Mouse (Mus musculus) cortical plate, adult 2 months (tissue): ENCODE data around the gene Egfl7.

ENCODE experiments used
- CTCF ChIP-seq: fragments of 200-500 bp; IDR thresholded peaks from 2 replicates; pipeline ENCODE4 v1.5.1; 2011; ENCODE audit warnings: mild to moderate bottlenecking, control low read depth, low read length; ENCODE audit not compliant: insufficient read depth; ENCODE audit errors: extremely low read depth
- POLR2A ChIP-seq: fragments of 200-500 bp; IDR thresholded peaks from 2 replicates; pipeline ENCODE4 v1.6.1; 2011; ENCODE audit warnings: mild to moderate bottlenecking, low read length, control low read depth; ENCODE audit not compliant: insufficient read depth; ENCODE audit errors: extremely low read depth

DNA sequence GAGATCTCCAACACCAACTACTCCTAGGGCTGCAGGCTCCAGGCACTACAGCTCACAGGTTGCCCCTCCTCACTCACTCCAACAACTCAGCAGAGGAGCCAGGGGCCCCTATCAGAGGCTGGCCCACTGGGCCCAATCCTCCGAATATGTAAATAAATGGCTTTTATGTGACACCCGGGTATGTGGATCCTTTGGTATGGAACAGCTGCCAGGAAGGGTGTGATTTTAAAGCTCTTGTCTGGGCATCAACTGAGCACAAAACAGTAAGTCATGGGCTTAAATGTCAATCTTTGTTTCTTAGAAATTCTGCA lies 56.5 kb downstream of the Egfl7 start:
- TF ChIP-seq POLR2A (no peak), CTCF (no peak)
